Mouse (Mus musculus) liver, embryonic 11.5 days (tissue): ENCODE measurements around the gene Tnrc6c. TPM values are rescaled to one million over a fixed set of nuclear protein-coding genes. Genes with fewer than 3 reads are reported as not detected.

ENCODE experiments used
- ATAC-seq: fragments of 200-750 bp; cut with Nextera tagmentation; replicated peaks from 2 replicates; pipeline ENCODE4 v1.8.0; 2017; ENCODE audit warnings: moderate number of reproducible peaks, mild to moderate bottlenecking, moderate TSS enrichment, moderate library complexity; ENCODE audit not compliant: low FRiP score
- DNase-seq: peaks from one replicate; pipeline ENCODE4 v3.0.0-alpha.2; 2017; ENCODE audit warnings: low spot score
- H3K27ac ChIP-seq: fragments of 300-500 bp; sonication (generic); 2 replicates; pipeline ENCODE4 v1.5.1; 2014; ENCODE audit warnings: mild to moderate bottlenecking, low read depth, low read length, control low read depth
- H3K27me3 ChIP-seq: fragments of 300-500 bp; sonication (generic); replicated peaks from 2 replicates; pipeline ENCODE4 v1.6.1; 2014; ENCODE audit warnings: low read length, mixed read lengths; ENCODE audit not compliant: control insufficient read depth, insufficient read depth
- H3K36me3 ChIP-seq: fragments of 300-500 bp; sonication (generic); 2 replicates; pipeline ENCODE4 v1.6.1; 2014; ENCODE audit warnings: mild to moderate bottlenecking, low read length, moderate library complexity, mixed read lengths; ENCODE audit not compliant: control insufficient read depth, insufficient read depth
- H3K4me1 ChIP-seq: fragments of 300-500 bp; sonication (generic); replicated peaks from 2 replicates; pipeline ENCODE4 v1.6.1; 2014; ENCODE audit warnings: low read length, mixed read lengths; ENCODE audit not compliant: control insufficient read depth, insufficient read depth
- H3K4me2 ChIP-seq: fragments of 300-500 bp; sonication (generic); 2 replicates; pipeline ENCODE4 v1.6.1; 2014; ENCODE audit warnings: mild to moderate bottlenecking, control low read depth, moderate library complexity
- H3K4me3 ChIP-seq: fragments of 300-500 bp; sonication (generic); 2 replicates; pipeline ENCODE4 v1.5.1; 2014; ENCODE audit warnings: low read depth, low read length, control low read depth
- H3K9ac ChIP-seq: fragments of 300-500 bp; sonication (generic); 2 replicates; pipeline ENCODE4 v1.6.1; 2014; ENCODE audit warnings: low read depth, low read length, control low read depth
- H3K9me3 ChIP-seq: fragments of 300-500 bp; sonication (generic); 2 replicates; pipeline ENCODE4 v1.6.1; 2016; ENCODE audit warnings: low read length, inconsistent platforms, mixed read lengths; ENCODE audit not compliant: control insufficient read depth
- WGBS: fragments of 180-500 bp; shearing (Covaris S2); extraction: QIAGEN DNeasy Blood & Tissue Kit; methylation state at CpG from one replicate; pipeline ENCODE4 v1.1.7; 2014; 5-methylcytosine and 5-hydroxymethylcytosine counted together
- polyA plus RNA-seq: library from polyadenylated mRNA; unstranded; fragments of >200 nt; fragmentation: Nextera tagmentation; extraction: Ambion mirVana; gene quantifications from 2 replicates; pipeline ENCODE4 v1.2.1, GENCODE M21; 2014

Tnrc6c gene
- polyA plus RNA-seq, 1 experiment from 2014 or later, result 8.0 TPM

DNA sequence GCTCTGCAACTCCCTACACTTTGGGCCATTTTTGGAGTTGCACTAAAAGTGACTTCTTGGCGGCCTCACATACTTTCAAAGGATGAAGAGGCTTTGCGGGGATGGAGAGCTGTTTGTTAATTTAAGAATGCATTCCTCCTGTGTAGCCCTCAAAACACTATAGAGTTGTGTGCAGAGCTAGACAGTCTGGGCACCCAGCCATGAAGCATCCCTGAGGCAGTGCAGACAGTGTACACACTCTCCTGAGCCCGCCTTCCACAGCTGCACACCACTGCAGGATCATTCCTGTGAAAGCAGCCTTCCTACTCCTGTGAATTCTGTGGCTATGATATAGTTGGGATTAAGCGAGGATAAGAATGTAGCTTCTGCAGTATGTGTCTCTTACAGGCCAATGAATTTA lies 4.9 kb downstream of the Tnrc6c start:
- Histone ChIP-seq H3K4me1 (peaks cover 18% of the 10 kb centered on the region), H3K27ac (no peak overlapping the region), H3K27me3 (no peaks in the 10 kb centered on the region), H3K36me3 (no peaks in the 10 kb centered on the region), H3K4me3 (no peak overlapping the region), H3K4me2 (no peak overlapping the region), H3K9ac (no peak overlapping the region), H3K9me3 (no peaks in the 10 kb centered on the region)
- no peak for DNase-seq
- ATAC-seq, result no peak
- WGBS, result 90% methylated on average over 4 of the region's 4 CpGs

- H3K27me3 ChIP-seq, result no peaks in the 10 kb centered on the region
- H3K36me3 ChIP-seq, result no peaks in the 10 kb centered on the region
- DNase-seq (no peak), ATAC-seq (no peak)
- no peak overlapping the region for H3K4me3 ChIP-seq
- peaks cover 10% of the 10 kb centered on the region for H3K4me1 ChIP-seq
- no peaks in the 10 kb centered on the region for H3K9me3 ChIP-seq
- H3K4me2 ChIP-seq, result no peak overlapping the region
- 58% methylated on average over 4 of the region's 4 CpGs for WGBS
- no peak overlapping the region for H3K27ac ChIP-seq
- no peak overlapping the region for H3K9ac ChIP-seq
Observed at GRCm38 (mm10) chr11:117663036-117663809, 9.1 kb downstream of the Tnrc6c start.

GRCm38 (mm10) chr11:117663810-117664139 lies 9.7 kb downstream of the Tnrc6c start:
- no peaks in the 10 kb centered on the region for H3K36me3 ChIP-seq
- H3K27me3 ChIP-seq, result no peaks in the 10 kb centered on the region
- no peak overlapping the region for H3K4me2 ChIP-seq
- no peak overlapping the region for H3K4me3 ChIP-seq
- H3K4me1 ChIP-seq, result peaks cover 10% of the 10 kb centered on the region
- H3K27ac ChIP-seq, result no peak overlapping the region
- H3K9ac ChIP-seq, result no peak overlapping the region
- no peak for DNase-seq
- ATAC-seq, result no peak
- no peaks in the 10 kb centered on the region for H3K9me3 ChIP-seq

DNA sequence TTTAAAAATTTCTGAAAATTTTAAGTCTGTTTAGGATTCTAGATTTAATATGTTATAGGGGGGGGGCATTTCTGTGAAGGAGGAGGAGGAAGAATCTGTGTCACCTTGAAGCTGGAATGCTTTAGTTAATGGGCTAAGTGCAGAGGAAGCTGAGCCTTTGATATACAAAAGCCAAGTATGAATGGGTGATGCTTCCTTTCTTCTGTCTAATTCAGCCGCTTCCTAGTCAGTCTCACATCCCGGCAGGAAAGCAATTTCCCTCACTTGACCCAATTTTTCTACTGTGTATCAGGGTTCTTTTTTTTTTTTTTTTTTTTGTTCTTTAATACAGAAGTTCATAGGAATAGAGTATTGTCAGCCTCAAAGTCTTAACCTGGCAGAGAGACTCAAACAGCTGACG lies 11.1 kb downstream of the Tnrc6c start:
- Histone ChIP-seq H3K9ac (no peak overlapping the region), H3K27ac (no peak overlapping the region), H3K27me3 (no peaks in the 10 kb centered on the region), H3K4me1 (peaks cover 6% of the 10 kb centered on the region), H3K4me2 (no peak overlapping the region), H3K9me3 (no peaks in the 10 kb centered on the region), H3K36me3 (no peaks in the 10 kb centered on the region), H3K4me3 (no peak overlapping the region)
- DNase-seq (no peak), ATAC-seq (no peak)
- 74% methylated on average over 3 of the region's 3 CpGs for WGBS

DNA sequence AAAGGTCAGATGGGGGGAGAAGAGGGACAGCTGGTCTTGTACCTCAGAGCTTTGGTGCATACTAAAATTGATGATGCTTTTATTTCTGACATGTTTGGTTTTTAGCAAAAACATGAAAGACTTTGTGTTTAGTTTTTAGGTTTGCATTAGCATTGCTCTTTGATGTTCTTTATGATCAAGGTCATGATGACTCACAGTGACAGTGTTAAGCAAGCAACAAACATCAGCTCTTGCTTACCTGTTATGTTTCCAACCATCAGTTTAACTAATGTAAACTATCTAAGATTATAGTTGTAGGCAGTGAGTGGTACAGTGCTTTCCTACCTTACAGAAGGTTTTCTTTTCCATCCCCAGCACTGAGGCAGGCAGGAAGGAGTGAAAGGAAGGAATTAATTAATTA lies 12.5 kb downstream of the Tnrc6c start:
- Histone ChIP-seq H3K4me3 (no peak overlapping the region), H3K9ac (no peak overlapping the region), H3K4me2 (no peak overlapping the region), H3K27me3 (no peaks in the 10 kb centered on the region), H3K4me1 (peaks cover 6% of the 10 kb centered on the region), H3K36me3 (no peaks in the 10 kb centered on the region), H3K9me3 (no peaks in the 10 kb centered on the region), H3K27ac (no peak overlapping the region)
- DNase-seq (no peak), ATAC-seq (no peak)

DNA sequence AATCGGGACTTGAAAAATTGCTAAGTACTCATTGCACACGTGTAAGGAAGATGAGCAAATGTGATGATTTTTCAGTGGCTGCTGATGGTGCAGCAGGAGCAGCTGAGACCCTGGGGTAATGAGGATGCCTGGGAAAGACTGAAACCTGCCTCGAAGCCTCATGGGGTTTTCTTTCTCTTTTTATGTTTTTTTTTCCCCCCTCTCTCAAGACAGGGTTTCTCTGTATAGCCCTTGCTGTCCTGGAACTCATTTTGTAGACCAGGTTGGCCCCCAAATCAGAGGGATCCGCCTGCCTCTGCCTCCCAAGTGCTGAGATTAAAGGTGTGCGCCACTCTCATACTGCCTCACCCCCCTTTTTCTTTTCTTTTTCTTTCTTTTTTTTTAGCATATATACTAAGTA lies 13.1 kb downstream of the Tnrc6c start:
- no peaks in the 10 kb centered on the region for H3K36me3 ChIP-seq
- ATAC-seq (no peak), DNase-seq (no peak)
- H3K27me3 ChIP-seq, result no peaks in the 10 kb centered on the region
- no peak overlapping the region for H3K27ac ChIP-seq
- H3K9me3 ChIP-seq, result no peaks in the 10 kb centered on the region
- H3K4me1 ChIP-seq, result peaks cover 6% of the 10 kb centered on the region
- H3K4me3 ChIP-seq, result no peak overlapping the region
- no peak overlapping the region for H3K4me2 ChIP-seq
- no peak overlapping the region for H3K9ac ChIP-seq
- WGBS, result 90% methylated on average over 5 of the region's 5 CpGs

DNA sequence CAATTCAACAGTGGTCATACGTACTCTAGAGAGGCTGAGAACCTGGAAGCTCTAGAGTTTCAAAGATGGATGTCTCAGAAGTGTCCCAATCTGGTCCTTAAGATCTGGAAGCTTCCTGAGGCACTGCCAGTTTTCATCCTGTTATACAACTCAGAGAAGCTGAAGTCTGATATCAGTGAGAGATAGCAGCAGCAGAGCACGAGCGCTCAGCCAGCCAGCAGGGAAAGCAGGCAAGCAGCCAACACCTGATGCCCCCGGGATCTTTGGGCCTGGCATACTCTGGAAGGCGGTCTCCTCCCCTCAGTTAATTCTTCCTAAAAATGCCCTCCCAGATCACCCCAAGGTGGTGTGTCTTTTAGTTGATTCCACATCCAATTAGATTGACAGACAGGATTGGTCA lies 13.7 kb downstream of the Tnrc6c start:
- no peak overlapping the region for H3K4me2 ChIP-seq
- no peak overlapping the region for H3K9ac ChIP-seq
- no peak overlapping the region for H3K4me3 ChIP-seq
- H3K9me3 ChIP-seq, result no peaks in the 10 kb centered on the region
- 70% methylated on average over 5 of the region's 5 CpGs for WGBS
- peaks cover 6% of the 10 kb centered on the region for H3K4me1 ChIP-seq
- H3K27me3 ChIP-seq, result no peaks in the 10 kb centered on the region
- no peak for ATAC-seq
- no peaks in the 10 kb centered on the region for H3K36me3 ChIP-seq
- DNase-seq, result no peak
- no peak overlapping the region for H3K27ac ChIP-seq

- Histone ChIP-seq H3K9ac (no peak overlapping the region), H3K4me1 (peaks cover 5% of the 10 kb centered on the region), H3K27me3 (no peaks in the 10 kb centered on the region), H3K4me2 (no peak overlapping the region), H3K9me3 (no peaks in the 10 kb centered on the region), H3K4me3 (no peak overlapping the region), H3K36me3 (no peaks in the 10 kb centered on the region), H3K27ac (no peak overlapping the region)
- ATAC-seq (no peak), DNase-seq (no peak)
- 79% methylated on average over 5 of the region's 5 CpGs for WGBS
Observed at GRCm38 (mm10) chr11:117671626-117672025, 17.5 kb downstream of the Tnrc6c start.

DNA sequence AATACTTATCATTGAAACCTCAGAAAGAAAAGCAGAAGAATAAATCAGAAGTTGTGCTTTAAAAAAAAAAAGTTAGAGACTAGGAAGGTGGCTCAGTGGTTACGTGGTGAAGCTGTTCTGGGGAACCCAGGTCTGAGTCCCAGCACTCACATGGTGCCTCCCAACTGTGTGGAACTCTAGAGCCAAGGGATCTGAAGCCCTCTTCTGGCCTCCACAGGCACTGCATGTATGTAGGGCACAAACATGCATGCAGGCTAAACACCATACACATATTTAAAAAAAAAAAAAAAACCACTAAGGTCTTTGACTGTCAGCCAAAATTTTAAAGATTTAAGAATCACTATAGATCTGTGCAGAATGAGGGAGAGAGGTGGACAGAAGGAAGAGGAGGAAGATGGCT lies 20.4 kb downstream of the Tnrc6c start:
- Histone ChIP-seq H3K4me2 (no peak overlapping the region), H3K4me1 (no peaks in the 10 kb centered on the region), H3K9me3 (no peaks in the 10 kb centered on the region), H3K36me3 (no peaks in the 10 kb centered on the region), H3K9ac (no peak overlapping the region), H3K4me3 (no peak overlapping the region), H3K27me3 (no peaks in the 10 kb centered on the region), H3K27ac (no peak overlapping the region)
- 92% methylated on average over 1 of the region's 1 CpGs for WGBS
- ATAC-seq, result no peak
- DNase-seq, result no peak
